Mouse (Mus musculus) stomach, embryonic 14.5 days (tissue): ENCODE data around the gene Rph3al. TPM values are rescaled to one million over a fixed set of nuclear protein-coding genes. Genes with fewer than 3 reads are reported as not detected.

Source experiments
- ATAC-seq: fragments of 200-750 bp; cut with Nextera tagmentation; 2 replicates; pipeline ENCODE4 v1.8.0; 2017; ENCODE audit warnings: low read depth, moderate TSS enrichment; ENCODE audit not compliant: insufficient number of reproducible peaks, insufficient read depth, low FRiP score
- H3K27ac ChIP-seq: fragments of 300-500 bp; sonication (generic); 2 replicates; pipeline ENCODE4 v1.5.1; 2014; ENCODE audit warnings: mild to moderate bottlenecking, low read length, moderate library complexity, mixed read lengths
- H3K27me3 ChIP-seq: fragments of 300-500 bp; sonication (generic); 2 replicates; pipeline ENCODE4 v1.6.1; 2014; ENCODE audit warnings: low read length, control low read depth, mixed read lengths; ENCODE audit not compliant: control insufficient read depth, insufficient read depth
- H3K36me3 ChIP-seq: fragments of 300-500 bp; sonication (generic); 2 replicates; pipeline ENCODE4 v1.6.1; 2014; ENCODE audit warnings: mild to moderate bottlenecking, control low read depth, low read length, moderate library complexity, mixed read lengths; ENCODE audit not compliant: control insufficient read depth, insufficient read depth
- H3K4me1 ChIP-seq: fragments of 300-500 bp; sonication (generic); 2 replicates; pipeline ENCODE4 v1.6.1; 2014; ENCODE audit warnings: low read length, control low read depth, mixed read lengths; ENCODE audit not compliant: control insufficient read depth, insufficient read depth
- H3K4me2 ChIP-seq: fragments of 300-500 bp; sonication (generic); replicated peaks from 2 replicates; pipeline ENCODE4 v1.6.1; 2014; ENCODE audit warnings: low read depth, low read length, control low read depth
- H3K4me3 ChIP-seq: fragments of 300-500 bp; sonication (generic); 2 replicates; pipeline ENCODE4 v1.5.1; 2014; ENCODE audit warnings: low read depth, low read length, control low read depth
- H3K9ac ChIP-seq: fragments of 300-500 bp; sonication (generic); replicated peaks from 2 replicates; pipeline ENCODE4 v1.6.1; 2014; ENCODE audit warnings: low read depth, mild to moderate bottlenecking, control low read depth, low read length, moderate library complexity, mixed read lengths
- H3K9me3 ChIP-seq: fragments of 300-500 bp; sonication (generic); 2 replicates; pipeline ENCODE4 v1.6.1; 2016; ENCODE audit warnings: low read depth, low read length, control low read depth; ENCODE audit not compliant: control insufficient read depth
- WGBS: fragments of 180-500 bp; shearing (Covaris S2); extraction: QIAGEN DNeasy Blood & Tissue Kit; methylation state at CpG from one replicate; pipeline ENCODE4 v1.1.7; 2014; 5-methylcytosine and 5-hydroxymethylcytosine counted together
- polyA plus RNA-seq: library from polyadenylated mRNA; unstranded; fragments of >200 nt; fragmentation: Nextera tagmentation; extraction: Ambion mirVana; gene quantifications from 2 replicates; pipeline ENCODE4 v1.2.1, GENCODE M21; 2014

Rph3al gene
- polyA plus RNA-seq, 1 experiment from 2014 or later = 10.6 TPM

DNA sequence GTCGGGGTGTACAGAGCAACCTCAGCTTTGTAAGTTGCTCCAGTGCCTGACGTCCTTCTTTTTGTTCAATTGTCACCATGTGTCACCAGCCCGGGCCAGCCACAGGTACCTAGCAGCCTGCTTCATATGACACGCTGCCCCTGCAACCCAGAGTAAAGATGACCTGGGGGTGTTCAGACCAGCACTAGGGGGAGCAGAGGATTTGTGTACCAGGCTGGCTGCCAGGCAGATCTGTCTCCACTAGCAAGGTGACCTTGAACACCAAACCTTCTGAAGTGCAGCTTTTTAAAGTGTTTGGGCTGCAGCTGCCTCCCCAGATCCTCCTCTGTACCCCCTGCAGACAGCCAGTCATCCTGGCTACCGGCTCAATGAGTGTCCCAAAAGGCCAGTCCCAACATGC is 9.0 kb upstream of the Rph3al start:
- Histone ChIP-seq H3K4me2 (no peak overlapping the region), H3K36me3 (no peaks in the 10 kb centered on the region), H3K4me1 (no peaks in the 10 kb centered on the region), H3K4me3 (no peak overlapping the region), H3K27ac (no peak overlapping the region), H3K9ac (no peak overlapping the region), H3K27me3 (no peaks in the 10 kb centered on the region), H3K9me3 (no peaks in the 10 kb centered on the region)
- no peak for ATAC-seq
- 39% methylated on average over 5 of the region's 5 CpGs for WGBS

DNA sequence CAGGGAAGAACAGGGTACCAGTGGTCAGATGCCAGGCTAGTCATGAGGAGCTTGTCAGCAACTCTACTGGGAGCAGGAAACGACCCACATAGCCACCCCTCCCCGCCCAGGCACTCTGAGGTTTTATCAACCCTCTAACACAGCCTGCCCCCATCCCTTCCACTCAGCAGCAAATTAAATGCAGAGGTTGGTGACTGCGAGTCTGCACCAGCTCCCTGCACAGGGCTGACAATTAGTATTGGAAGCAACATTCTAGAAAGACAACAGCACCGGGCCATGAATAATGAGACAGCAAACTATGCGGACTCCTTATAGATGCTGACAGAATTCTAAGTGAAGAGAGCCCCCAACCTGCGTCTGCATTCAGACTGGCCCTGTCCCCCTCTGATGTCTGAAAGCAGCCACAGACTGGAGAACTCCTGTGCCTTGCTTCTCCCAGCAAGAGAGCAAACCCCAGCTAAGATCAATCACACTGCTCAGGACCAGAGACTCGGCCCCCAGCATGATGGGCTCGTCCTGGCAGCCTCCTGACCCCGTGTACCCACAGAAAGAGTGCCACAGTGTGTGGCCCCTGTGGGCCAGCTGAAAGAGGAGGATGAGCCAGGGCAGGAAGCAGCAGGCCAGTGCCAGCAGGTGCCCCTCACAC is 7.7 kb upstream of the Rph3al start:
- Histone ChIP-seq H3K4me3 (no peak overlapping the region), H3K4me2 (no peak overlapping the region), H3K9ac (no peak overlapping the region), H3K9me3 (no peaks in the 10 kb centered on the region), H3K27ac (no peak overlapping the region), H3K27me3 (no peaks in the 10 kb centered on the region), H3K4me1 (no peaks in the 10 kb centered on the region), H3K36me3 (no peaks in the 10 kb centered on the region)
- 36% methylated on average over 9 of the region's 9 CpGs for WGBS
- no peak for ATAC-seq

DNA sequence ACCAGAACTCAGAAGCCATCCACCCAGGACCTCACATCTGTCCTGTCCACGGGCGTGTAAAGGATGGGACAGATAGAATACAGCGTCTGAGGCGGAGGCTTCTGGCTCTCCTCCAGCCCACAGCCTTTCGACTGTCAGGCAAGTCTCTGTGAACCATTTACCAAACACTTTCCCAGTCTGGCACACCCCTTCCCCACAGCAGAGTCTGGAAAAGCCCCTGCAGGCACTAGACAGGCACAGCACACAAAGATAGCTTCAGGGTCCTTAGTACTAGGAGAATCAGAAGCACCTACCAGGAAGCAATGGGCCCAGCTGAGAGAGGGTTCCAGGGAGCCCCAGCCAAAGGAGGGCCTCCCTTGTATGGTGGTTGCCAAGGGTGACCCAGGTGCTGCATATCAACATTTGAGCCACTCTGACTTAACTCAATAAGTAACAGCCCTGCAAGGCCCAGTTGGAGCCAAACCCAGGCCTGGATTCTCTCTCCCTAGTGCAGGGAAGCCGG is 808 bp downstream of the Rph3al start:
- H3K36me3 ChIP-seq = no peaks in the 10 kb centered on the region
- WGBS = 7% methylated on average over 6 of the region's 6 CpGs
- no peaks in the 10 kb centered on the region for H3K27me3 ChIP-seq
- peak; percentile 93 for ATAC-seq
- H3K4me3 ChIP-seq = peak overlapping the region; percentile 15; the same call in 1 of the 2 replicates
- H3K27ac ChIP-seq = peak overlapping the region; percentile 94
- H3K4me1 ChIP-seq = peaks cover 45% of the 10 kb centered on the region
- H3K9ac ChIP-seq = no peak overlapping the region
- peak overlapping the region; percentile 35 for H3K4me2 ChIP-seq
- no peaks in the 10 kb centered on the region for H3K9me3 ChIP-seq

DNA sequence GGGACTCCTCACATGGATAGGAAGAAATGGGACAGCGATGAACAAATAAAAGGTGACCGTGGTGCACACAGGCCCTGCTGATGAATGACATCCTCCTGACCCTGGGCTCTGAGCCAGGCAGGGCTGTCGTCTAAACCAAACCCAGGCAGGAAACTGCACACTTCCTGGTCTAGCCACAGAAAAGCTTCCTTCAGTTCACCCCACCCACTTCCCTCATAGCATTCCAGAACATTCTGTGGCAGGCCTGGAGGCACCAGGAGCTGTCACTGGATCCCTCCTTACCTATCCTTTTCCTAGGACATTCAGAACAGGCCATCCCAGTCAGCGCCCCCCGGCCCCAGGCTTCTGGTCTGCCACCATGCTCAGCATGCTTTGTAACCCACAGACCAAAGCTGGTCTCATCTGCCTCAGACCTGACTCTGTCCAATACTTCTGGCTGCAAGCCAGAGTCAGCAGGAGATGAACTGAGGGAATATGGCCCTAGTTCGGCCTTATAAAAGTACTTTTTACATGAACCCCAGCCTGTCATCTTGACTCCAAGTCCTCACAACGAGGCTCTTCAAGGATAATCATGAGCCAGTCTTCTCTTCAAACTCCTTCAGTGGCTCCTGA is 2.3 kb downstream of the Rph3al start:
- H3K4me3 ChIP-seq = no peak overlapping the region
- no peak overlapping the region for H3K9ac ChIP-seq
- no peaks in the 10 kb centered on the region for H3K9me3 ChIP-seq
- no peak overlapping the region; the same call in 1 of the 2 replicates for H3K4me2 ChIP-seq
- H3K4me1 ChIP-seq = peaks cover 45% of the 10 kb centered on the region
- H3K27ac ChIP-seq = peak overlapping the region; percentile 94; the same call in 1 of the 2 replicates
- ATAC-seq = no peak
- H3K27me3 ChIP-seq = no peaks in the 10 kb centered on the region
- WGBS = 45% methylated on average over 7 of the region's 7 CpGs
- H3K36me3 ChIP-seq = no peaks in the 10 kb centered on the region

DNA sequence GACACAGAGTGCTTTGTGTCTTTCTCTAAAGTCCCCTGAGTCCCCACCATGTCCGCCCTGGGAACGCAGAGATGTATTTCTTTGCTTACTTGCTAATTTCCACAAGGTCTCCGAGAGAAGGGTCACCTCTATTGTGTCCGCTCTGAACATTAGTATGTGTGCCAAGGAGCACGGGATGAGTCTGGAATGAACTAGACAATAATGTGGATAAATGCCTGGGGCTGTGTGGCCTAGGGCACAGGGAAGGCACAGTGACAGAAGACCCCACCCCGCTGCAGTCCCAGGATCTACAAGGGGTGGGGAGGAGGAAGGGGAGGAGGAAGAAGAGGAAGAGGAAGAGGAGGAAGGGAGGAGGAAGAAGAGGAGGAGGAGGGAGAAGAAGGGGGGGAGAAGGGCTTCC is 3.8 kb downstream of the Rph3al start:
- Histone ChIP-seq H3K4me3 (no peak overlapping the region), H3K9me3 (no peaks in the 10 kb centered on the region), H3K27me3 (no peaks in the 10 kb centered on the region), H3K36me3 (no peaks in the 10 kb centered on the region), H3K4me2 (no peak overlapping the region), H3K9ac (no peak overlapping the region), H3K4me1 (peaks cover 45% of the 10 kb centered on the region), H3K27ac (no peak overlapping the region)
- ATAC-seq = no peak
- 68% methylated on average over 6 of the region's 6 CpGs for WGBS

DNA sequence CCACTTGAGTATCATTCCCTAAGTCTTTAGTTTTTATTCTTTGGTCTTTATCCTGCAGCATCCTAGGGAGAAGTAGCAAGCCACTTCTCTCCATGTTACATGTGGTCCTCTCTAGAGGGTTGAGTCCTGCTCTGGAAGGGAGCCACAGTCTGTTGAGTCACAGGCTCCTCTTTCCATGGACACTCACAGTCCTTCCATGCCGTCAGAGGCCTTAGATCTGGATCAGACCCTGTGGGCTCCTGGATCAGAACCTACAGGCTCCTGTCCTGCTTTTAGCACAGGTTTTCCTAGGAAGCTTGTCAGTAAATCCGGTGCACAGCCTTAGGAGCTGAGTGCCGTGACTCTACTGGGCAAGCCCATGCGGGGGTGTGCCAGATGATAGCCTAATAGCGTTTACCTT is 4.9 kb downstream of the Rph3al start:
- no peak for ATAC-seq
- 62% methylated on average over 5 of the region's 5 CpGs for WGBS
- no peaks in the 10 kb centered on the region for H3K9me3 ChIP-seq
- H3K9ac ChIP-seq = no peak overlapping the region
- peaks cover 36% of the 10 kb centered on the region for H3K4me1 ChIP-seq
- no peak overlapping the region for H3K4me2 ChIP-seq
- H3K27me3 ChIP-seq = no peaks in the 10 kb centered on the region
- H3K36me3 ChIP-seq = no peaks in the 10 kb centered on the region
- H3K27ac ChIP-seq = no peak overlapping the region
- H3K4me3 ChIP-seq = no peak overlapping the region

DNA sequence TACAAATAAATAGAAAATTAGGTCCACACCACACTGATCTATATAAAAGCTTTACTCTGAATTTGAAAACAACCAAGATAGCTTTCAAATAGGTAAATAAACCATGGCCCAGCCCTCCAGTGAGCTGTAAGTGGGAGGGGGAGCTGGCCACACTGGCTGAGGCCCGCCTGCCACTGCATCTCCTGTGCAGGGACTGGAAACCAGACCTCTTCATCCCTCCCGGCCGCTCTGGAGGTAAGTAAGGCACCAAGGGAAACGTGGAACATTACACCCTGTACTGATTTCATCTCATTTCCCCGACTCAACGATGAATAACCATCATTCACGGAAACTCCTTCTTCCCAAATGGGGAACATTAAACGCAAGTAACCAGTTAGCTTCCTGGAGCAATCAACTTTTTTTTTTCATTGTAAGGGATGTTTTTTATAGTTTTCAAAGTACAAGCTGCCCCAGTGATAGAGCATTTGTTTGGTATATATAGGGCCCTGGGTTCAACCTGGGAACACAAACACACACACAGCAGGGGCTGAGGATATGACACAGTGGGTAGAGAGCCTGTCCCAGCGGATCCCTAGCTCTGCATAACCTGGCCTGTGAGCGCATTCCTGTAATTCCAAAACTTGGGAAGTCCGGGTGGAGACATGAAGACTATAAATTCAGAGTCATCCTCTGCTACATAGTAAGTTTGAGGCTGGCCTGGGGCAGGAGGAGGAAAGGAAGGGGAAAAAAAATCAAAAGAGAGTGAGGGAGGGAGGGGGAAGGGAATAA is 7.1 kb downstream of the Rph3al start:
- no peaks in the 10 kb centered on the region for H3K36me3 ChIP-seq
- peaks cover 23% of the 10 kb centered on the region for H3K4me1 ChIP-seq
- no peak overlapping the region; the same call in 1 of the 2 replicates for H3K27ac ChIP-seq
- no peaks in the 10 kb centered on the region for H3K9me3 ChIP-seq
- no peaks in the 10 kb centered on the region for H3K27me3 ChIP-seq
- no peak overlapping the region for H3K9ac ChIP-seq
- no peak overlapping the region for H3K4me2 ChIP-seq
- no peak for ATAC-seq
- WGBS = 32% methylated on average over 11 of the region's 11 CpGs
- H3K4me3 ChIP-seq = no peak overlapping the region

DNA sequence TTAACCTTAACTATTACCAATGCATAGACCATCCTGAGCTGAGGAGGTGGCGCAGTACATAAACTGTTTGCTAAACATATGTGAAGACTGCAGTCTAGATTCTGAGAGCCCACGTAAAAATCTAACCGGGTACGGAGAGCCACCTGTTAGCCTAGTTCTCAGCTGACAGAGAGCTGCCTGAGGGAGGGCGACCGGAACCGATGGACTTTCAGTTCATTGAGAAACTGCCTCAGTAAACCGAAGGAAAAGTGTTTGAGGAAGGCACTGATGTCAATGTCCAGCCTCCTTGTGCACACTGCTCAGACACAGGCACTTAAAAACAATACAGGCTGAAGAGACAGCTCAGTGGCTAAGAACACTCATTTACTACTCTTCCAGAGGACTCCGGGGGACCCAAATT is 8.0 kb downstream of the Rph3al start:
- Histone ChIP-seq H3K4me1 (peaks cover 15% of the 10 kb centered on the region; the same call in 1 of the 2 replicates), H3K27ac (no peak overlapping the region), H3K4me2 (no peak overlapping the region), H3K4me3 (no peak overlapping the region), H3K9ac (no peak overlapping the region), H3K36me3 (no peaks in the 10 kb centered on the region), H3K9me3 (no peaks in the 10 kb centered on the region), H3K27me3 (no peaks in the 10 kb centered on the region)
- 66% methylated on average over 9 of the region's 9 CpGs for WGBS
- ATAC-seq = no peak
